Mouse (Mus musculus) c-Kit-negative CD71-positive TER-119-positive erythroid progenitor cells, embryonic 14.5 days (primary cell): ENCODE results near the gene Il4ra.

Source experiments
- DNase-seq: peaks from one replicate; pipeline ENCODE4 v3.0.0-alpha.2; 2013; ENCODE audit warnings: low read depth, low spot score

The Il4ra gene

GRCm38 (mm10) chr7:125549916-125550315, 2.0 kb upstream of the Il4ra start:
- no peak for DNase-seq

GRCm38 (mm10) chr7:125550881-125551381, 989 bp upstream of the Il4ra start:
- DNase-seq, result no peak

GRCm38 (mm10) chr7:125552851-125553555, 1.1 kb downstream of the Il4ra start:
- no peak for DNase-seq

- DNase-seq, result no peak
These were observed 1.9 kb downstream of the Il4ra start for GRCm38 (mm10) chr7:125553653-125554428.

- DNase-seq, result no peak
These were observed 2.7 kb downstream of the Il4ra start for GRCm38 (mm10) chr7:125554456-125555114.

- DNase-seq, result no peak
These were observed 3.5 kb downstream of the Il4ra start for GRCm38 (mm10) chr7:125555351-125555872.

GRCm38 (mm10) chr7:125556096-125556495, 4.2 kb downstream of the Il4ra start:
- DNase-seq, result no peak

GRCm38 (mm10) chr7:125556865-125557264, 4.9 kb downstream of the Il4ra start:
- DNase-seq, result no peak

- DNase-seq, result no peak
These were observed 6.6 kb downstream of the Il4ra start for GRCm38 (mm10) chr7:125558401-125558945.

- no peak for DNase-seq
These were observed 7.1 kb downstream of the Il4ra start for GRCm38 (mm10) chr7:125558997-125559396.

GRCm38 (mm10) chr7:125559537-125559936, 7.6 kb downstream of the Il4ra start:
- DNase-seq, result no peak

- DNase-seq, result no peak
These were observed 8.3 kb downstream of the Il4ra start for GRCm38 (mm10) chr7:125560146-125560785.

- DNase-seq, result no peak
These were observed 9.3 kb downstream of the Il4ra start for GRCm38 (mm10) chr7:125561085-125561690.

GRCm38 (mm10) chr7:125562413-125562812, 10.5 kb downstream of the Il4ra start:
- DNase-seq, result no peak

GRCm38 (mm10) chr7:125563093-125563492, 11.2 kb downstream of the Il4ra start:
- no peak for DNase-seq

- DNase-seq, result no peak
These were observed 12.6 kb downstream of the Il4ra start for GRCm38 (mm10) chr7:125564316-125565024.

- no peak for DNase-seq
These were observed 13.8 kb downstream of the Il4ra start for GRCm38 (mm10) chr7:125565516-125566285.

GRCm38 (mm10) chr7:125566420-125566819, 14.5 kb downstream of the Il4ra start:
- no peak for DNase-seq

GRCm38 (mm10) chr7:125568888-125569287, 17.0 kb downstream of the Il4ra start:
- DNase-seq, result no peak
